Mouse (Mus musculus) CD4-positive, CD25-positive, alpha-beta regulatory T cell, adult 2 months (primary cell): ENCODE measurements at regions not wholly inside any gene's neighbourhood (a gene's known extent, or its start where the extent isn't known, plus 50 kb on each side); places are given as distances from the start of the nearest gene placed in this dataset.

Experiments
- DNase-seq: peaks from one replicate; pipeline ENCODE4 v3.0.0-alpha.2; 2012; ENCODE audit warnings: low read depth, low spot score

DNA sequence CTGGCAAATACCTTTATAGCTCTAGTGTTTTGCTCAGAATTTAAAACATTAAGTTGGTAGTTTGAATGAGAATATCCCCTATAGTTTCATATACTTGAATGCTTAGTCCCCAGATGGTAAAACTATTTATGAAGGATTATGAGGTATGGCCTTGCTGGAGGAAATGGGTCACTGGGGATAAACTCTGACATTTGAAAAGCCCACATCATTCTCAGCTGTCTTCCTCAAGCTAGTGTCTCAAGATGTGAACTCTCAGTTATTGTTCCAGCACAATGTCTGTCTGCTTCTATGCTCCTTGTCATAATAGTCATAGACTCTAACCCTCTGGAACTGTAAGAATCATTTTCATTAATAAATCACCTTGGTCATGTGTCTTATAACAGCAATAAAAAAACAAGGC, 2004.1 kb upstream of the Gm8797 start:
- no peak for DNase-seq

DNA sequence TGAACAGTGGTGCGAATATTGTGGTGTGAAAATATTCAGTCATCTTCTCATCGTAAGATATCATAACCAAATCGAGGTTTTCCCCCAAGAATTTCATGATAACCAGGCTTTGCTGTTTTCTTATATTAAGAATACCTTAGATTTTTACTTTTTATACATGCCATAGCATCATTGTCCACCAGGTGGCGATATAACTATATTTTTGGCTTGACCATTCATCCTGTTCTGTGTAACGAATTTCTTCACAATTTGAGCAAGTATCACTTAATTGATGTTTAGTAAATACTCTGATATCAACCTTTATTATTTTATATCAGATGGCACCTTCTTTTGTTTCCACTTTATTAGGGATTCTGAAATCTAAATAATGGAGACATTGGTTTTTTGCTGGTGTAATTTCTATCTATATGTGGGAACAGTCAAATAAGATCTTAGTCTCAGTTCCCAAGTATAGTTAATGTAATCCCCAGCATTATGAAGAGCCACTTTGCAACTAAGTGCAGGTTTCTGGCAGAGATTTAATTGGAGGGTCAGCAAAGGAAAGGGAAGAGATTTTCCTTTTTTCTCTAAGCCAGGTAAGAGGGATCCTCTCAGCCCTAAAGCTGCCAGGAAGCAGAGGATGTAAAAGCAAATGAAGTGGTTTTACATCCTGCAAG, 1998.9 kb upstream of the Gm8797 start:
- DNase-seq: peak; percentile 2

DNA sequence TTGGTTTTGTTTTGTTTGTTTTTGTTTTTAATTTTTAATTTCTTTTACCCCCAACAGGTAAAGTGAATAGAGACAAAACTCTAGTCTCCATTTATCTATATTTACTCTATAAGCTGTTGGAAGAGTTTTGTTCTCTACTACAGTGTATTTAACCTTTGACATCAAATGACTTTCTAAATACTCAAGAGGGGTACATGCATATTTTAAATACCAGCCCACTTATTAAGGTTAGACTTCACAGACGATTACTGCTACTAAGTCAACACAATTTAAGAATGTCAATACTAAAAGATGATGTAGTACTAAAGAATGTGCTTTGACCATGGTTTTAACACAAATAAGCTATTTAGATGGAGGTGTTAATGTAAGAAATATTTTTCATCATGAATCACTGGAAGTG, 1989.3 kb upstream of the Gm8797 start:
- no peak for DNase-seq

DNA sequence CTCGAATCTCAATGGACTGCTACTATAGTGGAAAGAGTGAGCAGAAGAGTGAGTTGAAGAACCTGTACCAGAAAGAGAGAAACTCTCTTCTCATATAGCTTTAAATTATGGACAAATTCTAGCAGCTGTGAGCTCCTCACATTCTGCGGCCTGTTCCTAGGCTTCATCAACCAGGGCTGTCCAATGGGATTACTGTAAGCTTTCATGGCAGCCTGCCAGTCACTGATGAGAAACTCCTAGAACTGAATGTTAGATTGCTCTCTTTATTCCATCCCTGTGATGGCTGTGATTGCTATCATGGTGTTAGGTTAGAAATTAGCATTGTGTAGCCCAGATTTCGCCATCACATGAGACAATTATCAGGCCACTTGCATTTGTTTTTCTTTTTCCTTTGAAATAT, 1966.4 kb upstream of the Gm8797 start:
- no peak for DNase-seq

DNA sequence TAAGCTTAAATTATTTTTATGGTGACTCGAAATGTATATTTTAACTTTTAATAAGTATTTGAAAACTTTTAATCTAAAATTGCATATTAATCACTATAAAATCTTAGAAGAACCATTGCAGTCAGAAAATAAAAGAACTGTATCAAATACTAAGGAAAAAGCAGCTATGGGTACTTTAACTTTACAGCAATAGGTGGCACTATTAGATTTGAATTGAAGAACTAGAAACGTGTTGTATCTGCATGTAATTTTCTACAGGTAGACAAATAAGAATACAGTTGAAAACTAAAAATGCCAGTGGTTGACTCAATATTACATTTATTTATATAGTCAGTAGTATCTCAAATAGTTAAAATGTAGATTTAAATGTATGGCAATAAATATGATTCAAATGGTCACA, 1964.6 kb upstream of the Gm8797 start:
- DNase-seq: no peak

DNA sequence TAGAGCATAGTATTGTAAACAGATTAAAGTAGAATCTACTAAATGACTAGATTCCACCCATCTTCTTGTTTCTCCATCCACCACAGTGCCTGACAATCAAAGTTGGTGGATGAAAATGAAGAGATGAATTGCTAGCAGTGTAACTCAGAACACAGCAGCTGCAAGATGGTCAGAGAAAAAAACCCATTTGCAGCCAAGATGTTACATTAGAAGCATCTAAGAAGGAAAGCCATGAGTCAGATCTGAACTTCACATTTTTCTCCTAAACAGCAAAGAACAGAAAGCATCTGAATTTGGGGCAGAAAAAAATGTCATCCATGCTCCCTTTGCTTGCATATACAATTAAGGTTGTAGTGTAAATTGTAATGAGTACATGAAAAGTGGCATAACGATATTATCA, 1942.8 kb upstream of the Gm8797 start:
- DNase-seq: no peak

DNA sequence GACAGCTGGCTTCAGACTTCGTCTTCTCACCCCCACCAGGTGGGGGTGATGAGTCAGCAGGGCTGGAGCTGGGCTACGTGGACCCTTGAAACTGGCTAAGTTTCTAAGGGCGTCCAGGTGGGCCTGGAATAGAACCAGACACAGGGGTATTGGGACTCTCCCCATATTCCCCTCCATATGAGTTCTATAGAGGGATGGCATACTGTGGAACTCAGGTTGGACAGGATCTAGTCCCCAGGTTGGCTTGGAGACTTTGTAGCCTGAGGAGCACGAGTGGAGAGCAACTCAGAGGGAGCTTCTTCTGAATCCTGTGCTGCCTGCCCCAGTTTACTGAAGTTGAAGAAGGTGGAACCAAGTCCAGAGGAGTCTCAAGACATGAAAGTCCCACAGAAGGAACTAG, 1921.6 kb upstream of the Gm8797 start:
- no peak for DNase-seq

DNA sequence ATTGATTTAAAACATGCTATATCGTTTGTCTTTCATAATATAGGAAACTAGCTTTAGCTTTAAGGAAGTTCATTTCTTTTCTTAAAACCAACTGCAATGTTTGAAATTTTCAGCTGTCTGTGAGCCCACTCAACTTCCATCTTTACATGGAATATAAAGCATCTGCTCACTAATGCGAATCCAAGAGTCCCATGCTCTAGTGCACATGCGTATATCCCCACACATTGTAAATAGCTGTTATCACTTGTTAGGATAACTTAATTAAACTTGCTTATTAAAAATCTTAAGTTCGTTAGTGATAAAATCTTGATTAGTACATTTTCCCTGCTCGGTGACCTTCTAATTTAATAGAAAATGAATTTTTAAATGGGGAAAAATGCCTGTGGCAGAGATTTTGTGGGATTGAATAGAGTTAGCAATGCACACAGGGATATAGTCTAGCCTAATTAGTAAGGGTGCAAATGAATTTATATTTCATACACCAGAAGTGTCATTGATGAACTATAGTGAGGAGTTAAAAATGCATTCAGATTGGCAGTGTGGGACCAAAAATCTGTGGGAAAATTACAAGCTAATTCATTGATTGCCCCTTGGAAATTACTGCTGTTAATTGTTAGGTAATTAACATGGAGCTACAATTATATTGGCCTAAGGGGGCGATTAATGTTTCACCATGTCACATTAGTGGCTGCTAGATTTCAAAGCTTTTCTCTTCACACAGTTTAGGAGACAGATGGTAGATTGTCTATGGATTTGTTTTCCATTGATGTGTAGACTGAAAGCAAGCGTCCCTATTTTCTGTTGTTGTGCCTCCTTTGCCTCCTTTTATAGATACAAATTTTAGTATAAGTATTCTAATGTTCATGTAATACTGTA, 1919.0 kb upstream of the Gm8797 start:
- DNase-seq: no peak
